Mouse (Mus musculus) cerebellum, adult 9-10 months (tissue): ENCODE data around the gene Ptgis.
"Not testable (repeated sequence)": the region's sequence is repeated elsewhere in the genome, so short reads cannot be mapped to it uniquely, and the experiment has no call there.

Source experiments
- DNase-seq: peaks from one replicate; pipeline ENCODE4 v3.0.0; 2022

Ptgis gene

DNA sequence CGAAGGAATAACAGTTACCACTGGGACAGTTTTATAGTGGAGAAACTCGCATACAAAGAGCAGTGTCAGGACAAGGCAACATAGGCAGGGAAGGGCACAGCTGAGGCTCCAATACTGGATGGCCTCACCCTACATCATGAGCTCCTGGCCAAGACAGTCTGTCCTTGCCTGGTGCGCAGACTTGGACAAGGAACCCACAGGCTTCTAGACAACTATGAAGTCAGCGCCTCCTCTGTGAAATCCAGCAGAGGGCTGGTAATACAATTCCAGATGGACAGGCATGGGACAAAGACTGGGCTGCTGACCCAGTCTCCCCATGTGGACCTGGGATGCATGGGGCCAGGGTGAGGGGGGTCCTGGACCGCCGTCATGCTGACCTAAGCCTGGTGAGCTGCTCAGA is 16.2 kb downstream of the Ptgis start:
- no peak for DNase-seq

DNA sequence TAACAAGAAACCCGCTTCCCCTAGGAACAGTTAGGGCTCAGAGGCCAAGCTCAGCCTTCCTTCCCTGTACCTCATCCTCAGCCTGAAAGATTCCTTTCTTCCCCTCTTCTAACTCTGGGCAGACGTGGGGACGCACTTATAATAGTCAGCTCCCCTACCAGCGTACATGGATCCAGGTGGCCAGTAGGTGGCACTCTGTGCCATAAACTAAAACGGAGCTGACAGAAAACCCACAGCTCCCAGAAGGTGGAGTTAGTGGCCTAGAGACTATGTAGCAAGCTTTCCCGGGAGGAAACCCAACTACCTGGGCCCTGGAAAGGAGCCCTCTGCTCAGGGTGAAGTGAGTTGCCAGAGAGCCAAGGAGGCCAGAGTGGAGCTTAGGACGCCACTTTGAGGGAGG is 18.3 kb downstream of the Ptgis start:
- DNase-seq, result peak; percentile 83

DNA sequence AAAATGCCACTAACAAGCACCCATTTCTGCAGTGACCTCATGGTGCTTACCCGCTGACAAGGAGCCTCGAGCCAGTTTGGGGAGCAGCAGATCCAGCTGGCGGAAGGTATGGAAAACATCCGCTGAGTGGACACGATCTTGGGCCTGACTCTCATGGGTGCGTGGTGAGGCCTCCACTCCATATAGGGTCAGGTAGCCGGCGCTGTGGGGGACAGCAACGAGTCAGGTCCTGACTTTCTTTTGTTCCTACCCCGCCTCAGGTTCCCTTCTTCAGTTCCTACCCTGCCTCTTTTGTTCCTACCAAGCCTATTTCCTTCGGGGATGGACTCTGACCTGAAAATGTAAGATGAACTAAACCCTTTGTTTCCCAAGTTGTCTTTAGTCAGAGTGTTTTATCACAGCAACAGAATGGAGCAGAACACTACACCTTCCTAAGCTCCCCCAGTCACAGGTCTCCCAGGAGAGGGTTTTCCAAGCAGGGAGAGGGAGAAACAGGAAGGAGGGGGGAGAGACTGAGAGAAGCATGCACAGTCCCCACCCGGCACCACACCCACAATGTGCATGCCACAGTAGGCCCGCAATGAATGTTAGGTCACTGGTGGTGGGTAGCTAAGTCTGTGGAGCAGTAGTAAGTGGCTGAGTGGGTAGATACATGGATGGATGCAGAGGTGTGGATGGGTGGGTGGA is 19.1 kb downstream of the Ptgis start:
- no peak for DNase-seq

DNA sequence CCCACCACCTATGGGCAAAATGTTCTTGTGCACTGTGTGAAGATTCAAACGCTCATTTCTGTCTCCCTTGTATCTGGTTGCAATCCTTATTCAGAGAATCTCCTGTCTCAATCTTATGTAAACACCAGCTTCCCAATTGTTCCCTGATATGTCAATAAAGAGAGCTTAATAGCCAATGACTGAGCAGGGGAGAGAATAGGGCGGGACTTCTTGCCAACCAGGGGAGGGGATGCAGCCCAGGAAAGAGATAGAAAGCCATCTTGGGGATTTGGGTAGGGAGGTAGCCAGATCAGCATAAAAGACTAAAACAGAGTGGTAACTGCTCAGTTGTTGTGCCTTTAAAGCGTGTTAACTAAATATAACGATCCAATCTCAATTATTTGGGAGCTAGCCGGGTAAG is 19.7 kb downstream of the Ptgis start:
- DNase-seq, result no peak

DNA sequence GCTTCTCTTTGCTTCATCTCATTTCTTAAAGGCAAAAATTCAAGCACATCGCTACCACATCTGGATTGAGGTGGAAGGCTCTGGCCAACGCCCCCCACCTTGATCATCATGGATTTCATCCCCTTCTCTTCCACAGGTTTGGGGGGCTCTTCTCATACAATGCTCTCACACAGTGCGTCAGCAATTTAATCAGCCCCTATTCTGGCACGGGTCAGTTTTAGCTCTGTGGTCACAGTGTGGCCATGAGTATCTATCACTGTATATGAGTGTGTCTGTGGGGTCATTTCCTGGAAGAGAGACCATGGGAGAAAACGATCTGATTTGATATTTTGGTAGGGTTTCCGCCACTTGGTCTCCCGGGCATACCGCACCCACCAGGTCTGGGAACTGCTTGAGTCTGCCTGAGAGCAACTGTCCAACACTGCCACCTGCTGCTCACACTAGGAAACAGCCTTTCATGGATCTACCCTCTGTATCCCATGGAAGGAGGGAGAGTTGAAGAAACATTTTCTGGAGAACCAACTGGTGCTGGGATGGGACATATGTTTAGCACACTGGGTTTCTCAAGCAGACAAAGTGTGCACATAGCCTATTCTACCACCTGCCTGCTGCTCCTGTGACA is 21.1 kb downstream of the Ptgis start:
- DNase-seq, result peak; percentile 88

DNA sequence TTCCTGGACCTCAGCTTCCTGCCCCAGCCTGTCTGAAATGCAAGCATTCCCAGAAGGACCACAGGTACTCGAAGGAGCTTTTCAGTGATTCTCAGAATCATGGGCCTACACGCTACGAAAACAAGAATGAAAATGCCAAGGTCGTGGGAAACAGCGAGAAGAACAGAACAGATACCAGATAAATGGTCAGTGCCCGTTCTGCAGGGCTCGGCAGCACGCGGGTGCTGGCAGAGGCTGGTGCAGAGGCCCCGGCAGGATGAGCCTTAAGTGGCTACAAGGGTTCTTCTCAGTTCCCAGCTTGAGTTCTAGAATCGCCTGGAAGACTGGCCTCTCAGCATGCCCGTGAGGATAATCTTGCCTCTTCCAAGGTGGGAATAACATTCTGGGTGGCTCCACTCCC is 26.7 kb downstream of the Ptgis start:
- DNase-seq, result no peak

DNA sequence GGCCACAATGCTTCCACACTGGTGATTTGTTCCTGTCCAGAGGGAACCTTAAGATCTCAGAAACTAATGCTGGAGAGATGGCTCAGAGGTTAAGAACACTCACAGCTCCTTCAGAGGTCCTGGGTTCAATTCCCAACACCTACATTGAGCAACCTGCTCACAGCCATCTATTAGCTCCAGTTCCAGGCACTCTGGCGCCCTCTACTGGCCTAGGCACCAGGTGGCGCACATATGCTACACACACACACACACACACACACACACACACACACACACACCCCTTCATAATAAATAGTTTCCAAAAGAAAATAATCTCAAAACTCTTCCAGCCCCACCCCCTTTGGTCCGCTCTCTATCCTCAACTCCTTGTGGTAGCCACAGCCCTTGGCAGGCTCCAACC is 27.3 kb downstream of the Ptgis start:
- DNase-seq, result no peak

DNA sequence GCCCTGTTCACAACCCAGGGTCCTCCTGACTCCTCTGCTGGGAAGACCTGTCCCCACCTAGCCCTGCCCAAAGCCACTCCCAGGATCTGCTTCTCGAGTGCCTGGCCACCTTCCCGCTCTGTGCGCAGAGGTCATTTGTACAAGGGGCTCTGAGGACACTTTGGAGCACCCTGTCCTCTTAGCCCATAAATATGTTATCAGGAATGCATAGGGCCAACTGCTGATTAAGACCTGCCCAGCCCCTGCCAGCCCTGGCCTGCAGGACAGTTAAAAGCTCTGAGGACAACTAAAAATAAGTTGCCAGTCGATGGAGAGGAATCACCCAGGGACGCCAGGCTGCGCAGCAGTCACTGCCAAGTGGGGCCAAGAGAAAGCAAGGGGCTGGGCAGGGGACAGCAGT is 27.9 kb downstream of the Ptgis start:
- no peak for DNase-seq

DNA sequence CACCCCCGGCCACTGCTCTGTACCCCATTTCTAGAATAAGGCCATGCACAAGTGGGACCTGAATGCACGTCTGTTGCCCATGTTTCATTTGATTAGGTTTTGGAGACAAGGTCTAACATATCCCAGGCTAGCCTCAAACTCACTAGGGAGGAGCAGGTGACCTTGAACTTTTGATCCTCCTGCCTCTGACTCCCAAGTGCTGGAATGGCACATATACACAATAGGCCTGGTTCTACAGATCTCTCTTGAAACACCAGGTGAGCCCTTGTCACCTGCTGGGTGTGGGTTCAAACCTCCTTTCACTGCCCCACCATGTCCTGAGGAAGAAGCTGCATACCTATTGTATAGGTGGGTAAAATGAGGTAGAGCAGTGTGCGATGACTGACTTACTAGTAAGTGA is 28.3 kb downstream of the Ptgis start:
- no peak for DNase-seq

DNA sequence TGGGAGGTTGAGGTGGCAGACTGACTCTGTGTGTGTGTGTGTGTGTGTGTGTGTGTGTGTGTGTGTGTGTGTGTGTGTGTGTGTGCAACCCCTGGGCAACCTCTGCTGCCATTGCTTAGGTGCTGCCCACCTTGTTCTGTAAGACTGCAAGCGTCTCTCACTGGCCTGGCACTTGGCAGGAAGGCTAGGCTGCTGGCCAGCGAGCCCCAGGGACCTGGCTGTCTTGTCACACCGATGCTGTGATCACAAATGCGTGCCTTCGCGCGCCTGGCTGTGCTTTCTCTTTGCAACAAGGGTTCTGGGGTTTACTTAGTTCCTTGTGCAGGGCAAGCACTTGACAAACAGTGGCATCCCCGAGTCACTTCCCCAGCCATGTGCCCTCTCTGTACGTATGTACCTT is 30.5 kb downstream of the Ptgis start:
- peak; percentile 82 for DNase-seq

DNA sequence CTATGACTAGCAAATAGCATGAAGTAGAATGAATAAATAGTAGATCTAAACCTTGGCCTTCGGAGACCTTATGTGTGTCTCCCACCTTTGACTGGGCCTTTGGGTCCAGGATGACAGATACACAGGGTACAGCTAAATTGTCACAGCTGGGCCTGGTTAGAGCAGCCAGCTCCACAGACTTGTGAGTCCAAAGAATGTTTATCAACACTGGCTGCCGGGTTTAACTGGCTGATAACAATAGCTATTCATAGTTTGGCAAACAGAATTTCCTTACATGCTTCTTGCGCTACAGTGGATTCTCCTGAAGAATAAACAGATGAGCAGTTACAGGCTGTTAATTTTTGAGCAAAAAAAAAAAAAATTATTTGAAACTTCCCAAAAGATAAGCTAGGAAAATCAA is 31.4 kb downstream of the Ptgis start:
- DNase-seq, result no peak

DNA sequence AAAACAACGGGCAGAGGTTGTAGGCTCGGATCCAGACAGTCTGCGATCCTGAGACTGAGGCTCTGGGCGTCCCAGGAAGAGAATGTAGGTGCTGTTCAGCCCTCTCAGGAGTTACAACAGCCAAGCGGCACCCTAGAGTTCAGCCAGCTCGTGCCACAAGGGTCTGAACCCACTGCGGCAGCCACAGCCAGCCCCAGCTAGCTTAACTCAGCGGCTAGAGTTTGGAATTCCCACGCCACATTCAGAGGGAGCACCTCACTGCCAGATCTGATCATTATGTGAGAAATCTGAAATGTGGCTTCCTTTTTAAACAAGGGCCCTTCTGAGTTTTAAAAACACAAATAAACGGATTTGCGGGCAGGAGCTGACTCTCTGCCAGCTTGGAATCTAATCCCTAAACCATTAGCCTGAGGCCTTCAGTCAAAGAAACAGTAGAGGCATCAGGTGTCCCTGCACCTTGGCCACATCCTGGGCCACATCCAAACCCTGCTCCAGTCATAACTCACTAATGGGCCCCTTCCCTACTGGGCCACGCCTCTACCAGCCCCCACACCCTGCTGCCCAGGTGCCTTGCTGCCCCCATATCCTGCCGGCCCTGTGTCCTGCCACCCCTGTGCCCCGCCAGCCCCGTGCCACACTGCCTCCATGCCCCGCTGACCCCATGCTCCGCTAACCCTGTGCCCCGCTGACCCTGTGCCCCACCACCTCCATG is 34.3 kb downstream of the Ptgis start:
- DNase-seq, result no peak

DNA sequence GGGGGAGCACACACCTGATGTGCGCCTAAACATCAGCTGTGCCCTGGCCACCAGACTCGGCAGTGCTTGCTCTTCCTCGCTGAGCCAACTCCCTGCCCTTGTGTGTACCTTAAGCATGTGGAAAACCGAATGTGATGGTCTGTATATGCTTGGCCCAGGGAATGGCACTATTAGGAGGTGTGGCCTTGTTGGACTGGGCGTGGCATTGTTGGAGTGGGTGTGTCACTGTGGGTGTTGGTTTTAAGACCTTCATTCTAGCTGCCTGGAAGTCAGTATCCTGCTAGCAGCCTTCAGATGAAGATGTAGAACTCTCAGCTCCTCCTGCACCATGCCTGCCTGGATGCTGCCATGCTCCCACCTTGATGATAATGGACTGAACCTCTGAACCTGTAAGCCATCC is 35.7 kb downstream of the Ptgis start:
- DNase-seq, result not testable (repeated sequence)

DNA sequence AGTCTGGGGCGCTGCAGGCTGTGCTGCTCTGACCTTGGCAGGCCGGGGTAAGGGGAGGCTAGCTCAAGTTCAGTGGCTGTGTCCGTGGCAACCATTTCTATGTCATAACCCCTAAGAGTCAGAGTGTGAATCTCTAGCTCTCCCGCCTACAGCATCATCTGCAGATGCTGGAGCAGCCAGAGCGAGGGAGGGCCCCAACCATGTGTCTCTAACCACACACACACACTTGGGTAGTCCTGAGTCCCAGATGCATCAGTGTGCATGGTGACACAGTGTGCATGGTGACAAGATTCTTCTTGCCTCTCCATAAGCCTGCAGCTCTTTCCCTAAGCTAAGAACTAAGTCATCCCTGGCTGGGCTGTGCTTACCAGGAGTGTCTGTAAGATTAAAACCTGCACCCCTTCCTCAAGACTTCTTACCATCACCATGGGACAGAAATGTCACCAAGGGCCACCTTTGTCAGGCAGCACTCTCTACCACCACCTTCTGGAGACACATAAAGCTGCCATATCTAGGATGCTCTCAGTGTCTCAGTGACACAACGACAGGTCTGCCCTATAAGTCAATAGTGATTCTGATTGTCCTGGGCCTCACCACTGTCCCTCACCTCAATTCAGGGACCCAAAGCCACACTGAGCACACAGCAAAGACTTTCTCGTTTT is 36.8 kb downstream of the Ptgis start:
- DNase-seq, result no peak

DNA sequence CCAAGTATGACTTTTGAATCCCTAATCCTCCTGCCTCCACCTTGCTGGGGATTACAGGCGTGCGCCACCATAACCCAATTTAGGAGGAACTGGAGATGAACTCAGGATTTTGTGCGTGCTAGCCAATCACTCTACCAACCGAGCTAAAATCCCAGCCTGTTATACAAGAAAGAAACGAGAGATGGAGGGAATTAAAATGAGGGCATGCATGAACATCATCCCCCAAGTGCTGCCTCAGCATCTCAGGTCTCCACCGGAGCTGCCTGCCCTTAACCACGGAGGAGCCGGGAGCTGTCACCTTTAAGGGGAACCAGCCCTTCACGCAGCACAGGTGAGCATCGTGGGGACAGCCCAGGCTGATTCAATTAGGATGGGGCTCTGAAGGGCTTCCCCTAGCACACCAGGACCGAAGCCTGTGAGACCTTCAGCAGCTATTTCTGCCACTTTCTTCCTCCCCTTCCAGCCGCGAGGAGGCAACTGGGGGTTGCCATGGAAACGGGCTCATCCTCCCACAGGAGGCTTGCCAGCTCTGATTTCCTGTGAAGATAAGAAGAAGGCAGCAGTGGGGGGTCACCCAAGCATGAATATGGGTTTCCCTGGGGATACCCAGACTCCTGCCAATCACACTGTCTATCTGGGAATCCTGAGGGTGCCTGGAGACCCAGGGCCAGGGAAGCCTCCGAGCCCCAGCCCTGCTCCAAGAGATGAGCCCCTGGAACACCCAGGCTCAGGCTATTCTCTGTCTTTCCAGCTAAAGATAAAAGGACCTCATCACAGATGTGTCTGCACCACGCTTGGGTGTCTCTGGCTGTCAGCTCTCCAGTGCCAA is 38.7 kb downstream of the Ptgis start:
- no peak for DNase-seq

DNA sequence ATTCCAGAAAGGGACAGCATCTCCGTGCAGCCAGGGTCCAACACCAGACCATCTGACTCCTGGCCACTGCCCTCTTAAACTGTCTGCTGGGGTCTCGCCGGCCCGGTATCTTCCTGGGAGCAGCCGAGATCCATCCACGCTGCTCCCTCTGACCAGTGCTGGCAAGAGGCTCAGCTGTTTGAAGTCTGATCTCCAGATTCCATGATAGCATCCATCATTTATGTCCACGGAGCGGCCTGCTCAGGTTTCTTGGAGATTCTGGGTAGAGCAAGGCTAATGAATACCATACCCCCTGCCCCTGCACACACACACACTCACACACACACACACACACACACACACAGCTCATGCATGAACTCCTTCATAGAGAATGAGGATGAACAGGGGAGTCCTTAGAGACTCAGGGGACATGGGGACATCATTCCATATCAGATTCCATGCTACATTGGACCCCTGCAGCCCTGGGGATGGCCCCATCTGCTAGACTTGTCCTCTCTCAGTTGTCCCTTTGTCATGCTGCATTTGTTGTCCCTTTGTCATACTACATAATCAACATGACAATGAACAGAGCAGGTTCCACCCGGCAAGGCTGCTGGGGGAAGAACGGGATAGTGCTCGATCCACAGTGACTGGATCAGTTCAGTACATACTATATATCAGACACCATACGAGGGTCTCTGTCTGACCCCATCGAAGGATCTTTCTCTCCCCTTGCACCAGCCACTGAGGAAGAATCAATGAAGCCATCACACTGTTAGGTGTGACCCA is 41.6 kb downstream of the Ptgis start:
- DNase-seq, result no peak

DNA sequence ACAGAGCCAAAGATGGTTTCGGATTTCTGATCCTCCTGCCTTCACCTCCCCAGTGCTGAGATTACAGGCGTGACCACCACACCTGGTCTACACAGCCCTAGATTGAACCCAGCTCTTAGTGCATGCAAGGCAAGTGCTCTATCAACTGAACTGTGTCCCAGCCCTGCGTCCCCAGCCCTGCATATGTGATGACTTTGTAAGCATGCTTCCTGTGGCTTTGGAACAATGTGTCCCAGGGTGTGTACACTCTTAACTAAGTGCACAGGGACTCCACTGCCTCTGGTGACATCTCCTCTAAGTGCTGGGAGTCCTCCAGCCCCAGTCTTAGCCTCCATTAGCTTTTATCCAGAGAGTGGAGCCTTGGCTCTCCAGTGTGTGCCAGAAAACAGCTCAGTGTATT is 47.0 kb downstream of the Ptgis start:
- DNase-seq, result no peak

DNA sequence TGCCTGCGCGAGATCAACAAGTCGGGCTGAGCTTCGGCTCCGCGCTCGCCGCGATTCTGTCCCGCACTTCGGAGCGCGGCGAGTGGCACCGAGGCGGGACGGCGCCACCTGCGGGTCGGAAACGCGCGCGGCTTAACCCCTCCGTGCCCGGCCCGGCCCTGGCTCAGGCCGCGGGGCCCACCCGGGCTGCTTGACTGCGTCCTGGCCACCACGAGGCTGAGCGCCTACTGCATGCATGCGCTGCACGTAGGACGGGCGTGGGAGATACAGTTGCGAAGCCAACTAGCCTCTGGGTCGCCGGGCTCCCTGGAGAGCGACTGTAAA is 50.4 kb downstream of the Ptgis start, which contains the start of gene Kcnb1:
TSS of gene Kcnb1 (minus strand) at position 80 of the 324 bp plus-strand sequence.
- peak; percentile 60 for DNase-seq

DNA sequence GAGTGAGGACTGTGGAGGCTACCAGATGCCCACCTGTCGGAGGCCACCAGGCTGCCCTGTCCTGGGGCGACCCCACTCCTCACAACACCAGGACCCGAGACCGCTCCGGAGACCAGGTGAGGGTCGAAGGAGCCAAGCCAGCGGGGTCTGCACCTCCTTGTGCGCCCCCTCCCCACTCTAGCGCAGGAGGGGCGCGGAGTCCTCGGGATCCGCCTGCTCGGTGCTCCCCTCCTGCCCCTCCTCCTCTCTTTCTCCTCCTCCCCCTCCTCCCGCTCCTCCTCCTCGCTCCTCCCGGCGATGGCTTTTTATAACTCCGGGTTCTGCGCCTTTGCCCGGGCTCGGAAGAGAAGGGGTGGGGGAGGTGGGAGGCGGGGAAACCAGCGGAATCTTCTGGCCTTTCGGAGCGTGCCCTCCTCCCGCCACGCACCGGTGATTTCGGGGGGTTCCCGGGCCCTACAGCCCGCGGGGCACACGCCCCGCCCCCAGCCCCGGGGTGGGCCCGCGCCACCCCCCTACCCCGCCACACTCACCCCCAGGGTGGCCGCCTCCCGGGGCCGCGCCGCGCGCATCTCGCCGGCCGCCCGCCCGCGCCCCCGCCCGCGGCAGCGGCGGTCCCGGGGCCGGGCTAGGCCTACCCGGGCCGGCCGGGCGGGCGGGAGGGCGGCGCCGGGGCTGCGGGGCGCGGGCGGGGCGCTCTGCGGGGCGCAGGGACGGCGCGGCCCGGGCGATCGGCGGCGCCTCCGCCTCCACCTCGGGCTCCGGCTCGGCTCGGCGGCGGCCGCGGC is 50.9 kb downstream of the Ptgis start:
- peak; percentile 31 for DNase-seq

DNA sequence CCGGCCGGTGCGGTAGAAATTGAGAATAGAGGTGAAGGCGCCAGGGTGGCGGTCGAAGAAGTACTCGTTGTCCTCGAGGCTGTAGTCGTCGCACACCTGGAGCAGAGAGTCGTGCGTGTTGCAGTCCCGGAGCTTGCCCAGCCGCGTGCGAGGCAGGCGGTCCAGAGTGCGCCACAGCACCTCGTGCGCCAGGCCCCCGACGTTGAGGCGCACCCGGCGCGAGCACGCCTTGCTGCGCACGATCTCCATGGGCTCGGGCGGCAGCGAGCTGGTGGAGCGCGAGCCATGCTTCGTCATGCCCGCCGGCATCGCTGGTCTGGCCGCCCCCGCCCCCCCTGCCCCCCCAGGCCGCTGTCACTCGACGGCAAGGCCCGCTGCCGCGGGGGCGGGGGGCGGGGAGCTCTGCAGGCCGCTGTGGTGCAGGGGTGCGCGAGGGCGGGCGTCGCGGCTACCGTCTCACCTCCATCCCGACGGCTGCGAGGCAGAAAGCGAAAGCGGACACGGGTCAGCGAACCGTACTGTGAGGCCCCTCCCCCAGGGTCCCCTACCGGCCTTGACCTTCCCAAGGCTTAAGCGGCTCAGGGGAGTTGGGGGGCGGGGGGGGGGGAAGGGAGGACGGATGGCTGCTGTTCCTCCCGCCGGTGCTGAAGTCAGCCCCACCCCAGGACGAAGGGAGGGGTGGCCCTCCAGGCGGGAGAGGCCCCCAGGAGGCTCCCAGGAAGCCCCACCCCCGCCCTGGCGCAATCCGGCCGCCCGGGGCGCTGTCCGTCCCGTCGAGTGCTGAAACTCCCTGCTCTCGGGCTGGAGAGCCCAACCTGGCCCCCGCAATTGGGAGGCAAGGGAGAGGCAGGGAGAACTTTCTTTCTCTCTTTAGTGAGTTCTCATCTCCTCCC is 51.8 kb downstream of the Ptgis start:
- DNase-seq, result no peak
